Mouse (Mus musculus) heart, embryonic 13.5 days (tissue): ENCODE data around the gene 0610040J01Rik. TPM values are rescaled to one million over a fixed set of nuclear protein-coding genes. Genes with fewer than 3 reads are reported as not detected.

ENCODE experiments used
- ATAC-seq: fragments of 200-750 bp; cut with Nextera tagmentation; 2 replicates; pipeline ENCODE4 v1.8.0; 2017; ENCODE audit warnings: moderate TSS enrichment; ENCODE audit not compliant: insufficient number of reproducible peaks, low FRiP score, low TSS enrichment; ENCODE audit errors: extremely low read depth
- H3K27ac ChIP-seq: fragments of 300-500 bp; sonication (generic); replicated peaks from 2 replicates; pipeline ENCODE4 v1.5.1; 2015; ENCODE audit warnings: moderate library complexity, mild to moderate bottlenecking, inconsistent platforms
- H3K27me3 ChIP-seq: fragments of 300-500 bp; sonication (generic); replicated peaks from 2 replicates; pipeline ENCODE4 v1.6.1; 2015; ENCODE audit warnings: mild to moderate bottlenecking, inconsistent platforms
- H3K36me3 ChIP-seq: fragments of 300-500 bp; sonication (generic); 2 replicates; pipeline ENCODE4 v1.6.1; 2015; ENCODE audit warnings: mild to moderate bottlenecking, inconsistent platforms
- H3K4me1 ChIP-seq: fragments of 300-500 bp; sonication (generic); 2 replicates; pipeline ENCODE4 v1.6.1; 2015; ENCODE audit warnings: inconsistent platforms
- H3K4me2 ChIP-seq: fragments of 300-500 bp; sonication (generic); 2 replicates; pipeline ENCODE4 v1.6.1; 2015; ENCODE audit warnings: inconsistent platforms, mild to moderate bottlenecking, moderate library complexity
- H3K4me3 ChIP-seq: fragments of 300-500 bp; sonication (generic); 2 replicates; pipeline ENCODE4 v1.5.1; 2015; ENCODE audit warnings: moderate library complexity, mild to moderate bottlenecking, inconsistent platforms
- H3K9ac ChIP-seq: fragments of 300-500 bp; sonication (generic); 2 replicates; pipeline ENCODE4 v1.6.1; 2015; ENCODE audit warnings: inconsistent platforms, mild to moderate bottlenecking, moderate library complexity
- H3K9me3 ChIP-seq: fragments of 300-500 bp; sonication (generic); 2 replicates; pipeline ENCODE4 v1.6.1; 2016; ENCODE audit warnings: inconsistent platforms
- WGBS: fragments of 180-500 bp; shearing (Covaris S2); methylation state at CpG from one replicate; pipeline ENCODE4 v1.1.7; 2015; ENCODE audit warnings: mixed read lengths; 5-methylcytosine and 5-hydroxymethylcytosine counted together
- polyA plus RNA-seq: library from polyadenylated mRNA; unstranded; fragments of >200 nt; fragmentation: Nextera tagmentation; extraction: Ambion mirVana; gene quantifications from 2 replicates; pipeline ENCODE4 v1.2.1, GENCODE M21; 2015

Gene 0610040J01Rik
- polyA plus RNA-seq: 1.8 and 2.3 TPM in 2 replicates

GRCm38 (mm10) chr5:63811819-63812508 is at the start of gene 0610040J01Rik:
TSS of gene 0610040J01Rik (plus strand) at chr5:63812363.
- 4% methylated on average over 42 of the region's 42 CpGs for WGBS
- H3K36me3 ChIP-seq: no peaks in the 10 kb centered on the region

DNA sequence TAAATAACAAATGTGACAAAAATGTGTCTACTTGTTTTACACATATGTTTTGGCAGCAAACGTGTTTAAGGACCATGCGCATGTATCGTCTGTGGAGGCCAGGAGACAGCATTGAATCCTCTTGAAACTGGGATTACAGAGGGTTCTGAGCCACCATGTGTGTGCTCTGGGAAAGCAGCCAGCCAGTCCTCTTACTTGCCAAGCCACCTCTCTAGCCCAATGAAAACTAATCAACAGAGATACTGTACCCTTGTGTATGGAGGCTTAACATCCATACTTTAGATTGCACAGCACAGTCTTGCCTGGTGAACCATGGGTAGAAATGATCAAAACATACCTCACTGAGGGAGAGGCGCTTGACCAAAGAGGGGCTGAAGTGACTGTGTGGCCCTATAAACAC is 46.3 kb upstream of the 0610040J01Rik start:
- Histone ChIP-seq H3K36me3 (no peaks in the 10 kb centered on the region), H3K4me1 (no peaks in the 10 kb centered on the region), H3K4me3 (no peak overlapping the region), H3K27ac (no peak overlapping the region), H3K27me3 (no peaks in the 10 kb centered on the region), H3K4me2 (no peak overlapping the region), H3K9ac (no peak overlapping the region), H3K9me3 (no peaks in the 10 kb centered on the region)
- ATAC-seq: no peak; the same call in 1 of the 2 replicates
- WGBS: 82% methylated on average over 4 of the region's 4 CpGs

More at GRCm38 (mm10) chr5:63811819-63812508, at the start of gene 0610040J01Rik:
- peaks cover 7% of the 10 kb centered on the region for H3K4me1 ChIP-seq
- peaks cover 38% of the 10 kb centered on the region for H3K27me3 ChIP-seq
- H3K9ac ChIP-seq: peak within 1 kb of the TSS; percentile 78
- H3K4me2 ChIP-seq: peak within 1 kb of the TSS; percentile 97
- H3K9me3 ChIP-seq: peaks cover 8% of the 10 kb centered on the region; the same call in 1 of the 2 replicates
- H3K27ac ChIP-seq: no peak within 1 kb of the TSS
- ATAC-seq: peak; percentile 63; the same call in 1 of the 2 replicates
- peak within 1 kb of the TSS; percentile 63 for H3K4me3 ChIP-seq

- no peak for ATAC-seq
- Histone ChIP-seq H3K4me1 (no peaks in the 10 kb centered on the region), H3K9ac (no peak overlapping the region), H3K4me3 (no peak overlapping the region), H3K36me3 (no peaks in the 10 kb centered on the region), H3K27ac (no peak overlapping the region), H3K9me3 (no peaks in the 10 kb centered on the region), H3K4me2 (no peak overlapping the region), H3K27me3 (no peaks in the 10 kb centered on the region)
- WGBS: 36% methylated on average over 6 of the region's 6 CpGs
Measured at GRCm38 (mm10) chr5:63766715-63767114, 45.4 kb upstream of the 0610040J01Rik start.

DNA sequence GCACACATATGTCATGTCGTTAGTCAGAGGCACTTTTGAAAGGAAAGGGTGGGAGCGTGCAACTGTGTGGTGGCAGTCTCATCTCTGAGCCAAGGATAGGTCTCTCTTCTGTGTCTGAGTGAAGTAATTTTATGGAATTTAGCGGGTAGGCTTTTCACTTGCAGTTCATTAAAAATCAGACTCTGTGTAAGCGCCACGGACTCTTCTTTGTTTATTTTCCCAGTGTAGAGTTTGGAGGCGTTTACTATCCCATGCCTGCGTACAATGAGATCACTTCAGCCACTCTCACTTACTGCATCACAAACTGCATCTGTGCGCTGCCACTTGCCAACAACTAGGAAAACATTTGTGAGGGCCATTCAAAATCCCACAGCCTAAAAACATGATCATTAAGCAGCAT is 44.7 kb upstream of the 0610040J01Rik start:
- Histone ChIP-seq H3K36me3 (no peaks in the 10 kb centered on the region), H3K9me3 (no peaks in the 10 kb centered on the region), H3K9ac (no peak overlapping the region), H3K27me3 (no peaks in the 10 kb centered on the region), H3K4me2 (no peak overlapping the region), H3K4me3 (no peak overlapping the region), H3K27ac (no peak overlapping the region), H3K4me1 (no peaks in the 10 kb centered on the region)
- no peak for ATAC-seq
- WGBS: 74% methylated on average over 8 of the region's 8 CpGs

GRCm38 (mm10) chr5:63768220-63768619 is 43.9 kb upstream of the 0610040J01Rik start:
- 51% methylated on average over 4 of the region's 4 CpGs for whole genome bisulfite sequencing
- no peak for ATAC-seq
- no peaks in the 10 kb centered on the region for H3K36me3 ChIP-seq
- H3K4me1 ChIP-seq: no peaks in the 10 kb centered on the region
- no peak overlapping the region for H3K9ac ChIP-seq
- no peaks in the 10 kb centered on the region for H3K27me3 ChIP-seq
- H3K4me3 ChIP-seq: no peak overlapping the region
- H3K9me3 ChIP-seq: no peaks in the 10 kb centered on the region
- no peak overlapping the region for H3K27ac ChIP-seq
- H3K4me2 ChIP-seq: no peak overlapping the region

DNA sequence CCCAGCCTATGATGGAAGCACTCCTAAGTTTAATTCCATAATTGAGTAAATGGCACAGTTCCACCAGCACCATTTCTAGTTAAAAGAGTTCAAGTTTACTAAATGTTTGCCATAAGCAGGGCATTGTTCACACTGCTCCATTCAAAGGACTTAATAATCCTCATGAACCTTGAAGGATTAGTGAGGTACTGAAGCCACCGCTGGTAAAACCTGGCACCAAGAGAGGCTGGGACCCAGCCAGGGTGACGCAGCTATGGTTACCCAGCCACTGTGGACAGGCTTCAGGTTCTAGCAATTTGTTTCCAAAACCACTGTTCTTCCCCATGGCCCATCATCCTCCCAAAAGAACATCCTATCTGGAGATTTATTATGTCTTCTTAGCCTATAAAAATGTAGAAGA is 39.2 kb upstream of the 0610040J01Rik start:
- no peaks in the 10 kb centered on the region for H3K4me1 ChIP-seq
- no peak overlapping the region for H3K27ac ChIP-seq
- H3K4me2 ChIP-seq: no peak overlapping the region
- no peak overlapping the region for H3K9ac ChIP-seq
- no peaks in the 10 kb centered on the region for H3K27me3 ChIP-seq
- no peak for ATAC-seq
- H3K9me3 ChIP-seq: no peaks in the 10 kb centered on the region
- no peaks in the 10 kb centered on the region for H3K36me3 ChIP-seq
- no peak overlapping the region for H3K4me3 ChIP-seq
- 67% methylated on average over 2 of the region's 2 CpGs for WGBS

- no peak overlapping the region for H3K4me2 ChIP-seq
- WGBS: 54% methylated on average over 1 of the region's 1 CpGs
- no peak overlapping the region for H3K27ac ChIP-seq
- no peak overlapping the region for H3K4me3 ChIP-seq
- H3K36me3 ChIP-seq: no peaks in the 10 kb centered on the region
- no peak overlapping the region for H3K9ac ChIP-seq
- H3K27me3 ChIP-seq: no peaks in the 10 kb centered on the region
- H3K4me1 ChIP-seq: no peaks in the 10 kb centered on the region
- no peak for ATAC-seq
- no peaks in the 10 kb centered on the region for H3K9me3 ChIP-seq
Measured at GRCm38 (mm10) chr5:63773603-63774002, 38.6 kb upstream of the 0610040J01Rik start.

GRCm38 (mm10) chr5:63788156-63788826 is 23.9 kb upstream of the 0610040J01Rik start:
- Histone ChIP-seq H3K27me3 (no peaks in the 10 kb centered on the region), H3K4me1 (no peaks in the 10 kb centered on the region), H3K9ac (no peak overlapping the region), H3K4me2 (no peak overlapping the region), H3K27ac (no peak overlapping the region), H3K9me3 (no peaks in the 10 kb centered on the region), H3K36me3 (no peaks in the 10 kb centered on the region), H3K4me3 (no peak overlapping the region)
- ATAC-seq: no peak
- 83% methylated on average over 10 of the region's 10 CpGs for whole genome bisulfite sequencing

DNA sequence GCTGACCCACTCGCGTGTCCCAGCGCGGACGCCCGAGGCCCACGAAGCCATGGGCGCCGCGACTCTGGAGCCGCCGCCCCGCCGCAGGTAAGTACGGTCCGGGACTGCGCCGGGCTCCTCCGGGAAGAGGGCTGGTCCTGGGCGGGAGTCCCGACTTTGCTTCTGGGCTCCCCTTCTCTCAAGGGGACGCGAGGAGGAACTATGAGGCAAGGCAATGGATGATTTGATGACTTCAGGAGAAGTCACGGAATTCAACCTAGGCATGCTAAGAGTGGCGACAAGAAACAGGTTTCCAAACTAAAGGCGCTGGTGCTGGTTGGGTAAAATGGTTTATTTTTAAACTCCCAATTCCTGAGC is 324 bp downstream of the 0610040J01Rik start:
- Histone ChIP-seq H3K9ac (peak overlapping the region; percentile 78), H3K9me3 (0 out of 2 replicates have a peak, but pooled peaks cover 3% of the 10 kb centered on the region), H3K4me2 (peak overlapping the region; percentile 97), H3K27me3 (peaks cover 38% of the 10 kb centered on the region), H3K36me3 (no peaks in the 10 kb centered on the region), H3K4me3 (peak overlapping the region; percentile 63), H3K27ac (no peak overlapping the region), H3K4me1 (peaks cover 12% of the 10 kb centered on the region)
- 0 out of 2 replicates have a peak, but pooled peaks have one; percentile 31 for ATAC-seq
- WGBS: 2% methylated on average over 26 of the region's 26 CpGs

GRCm38 (mm10) chr5:63816643-63817042 is 4.5 kb downstream of the 0610040J01Rik start:
- no peak overlapping the region for H3K27ac ChIP-seq
- H3K36me3 ChIP-seq: no peaks in the 10 kb centered on the region
- no peak overlapping the region for H3K4me3 ChIP-seq
- H3K9ac ChIP-seq: no peak overlapping the region
- peaks cover 35% of the 10 kb centered on the region for H3K27me3 ChIP-seq
- H3K4me1 ChIP-seq: peaks cover 23% of the 10 kb centered on the region
- no peak overlapping the region for H3K4me2 ChIP-seq
- WGBS: 82% methylated on average over 7 of the region's 7 CpGs
- 0 out of 2 replicates have a peak, but pooled peaks cover 2% of the 10 kb centered on the region for H3K9me3 ChIP-seq
- ATAC-seq: no peak

DNA sequence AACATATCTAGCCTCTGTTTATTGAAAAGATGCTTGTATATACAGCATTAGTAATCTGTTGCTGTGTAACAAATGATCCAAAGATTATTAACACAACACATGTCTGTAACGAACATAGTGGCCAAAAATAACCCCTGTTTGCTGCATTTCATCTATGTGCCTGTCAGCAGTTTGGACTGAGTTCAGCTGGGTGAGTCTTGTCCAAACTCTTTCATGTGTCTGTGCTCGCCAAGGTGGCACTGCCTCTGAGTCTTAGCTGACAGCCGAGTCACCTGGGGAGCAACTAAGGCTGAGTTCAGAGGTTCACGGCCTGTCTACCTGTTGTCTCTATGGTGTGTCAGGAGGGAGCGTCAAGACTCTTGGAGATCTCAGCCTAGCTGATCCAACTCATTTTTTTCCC is 5.1 kb downstream of the 0610040J01Rik start:
- Histone ChIP-seq H3K4me1 (peaks cover 27% of the 10 kb centered on the region), H3K36me3 (no peaks in the 10 kb centered on the region), H3K9me3 (no peaks in the 10 kb centered on the region), H3K27ac (no peak overlapping the region), H3K27me3 (peaks cover 32% of the 10 kb centered on the region), H3K4me2 (no peak overlapping the region), H3K4me3 (no peak overlapping the region), H3K9ac (no peak overlapping the region)
- no peak for ATAC-seq
- 44% methylated on average over 5 of the region's 5 CpGs for WGBS
